Mouse (Mus musculus): ENCODE results near the gene Ube2k. TPM values are rescaled to one million over a fixed set of nuclear protein-coding genes. Genes with fewer than 3 reads are reported as not detected.

Ube2k gene
- total RNA-seq, 4 experiments from 2014 or later, result 105 to 127 (median 115) TPM

- DNase-seq (ENCODE audit: low spot score in 2 of 2), result no peak
Measured at GRCm38 (mm10) chr5:65638896-65639295, 101.9 kb downstream of the Ube2k start.

Other genes starting within 250 kb of the Ube2k start
- gene Rfc1, start 201.6 kb upstream of the Ube2k start, total RNA-seq (2022), result 10 to 100 TPM; 28.0 to 34.6 (median 33.8) TPM
- gene Klb, start 188.9 kb upstream of the Ube2k start, total RNA-seq (2022), result 1 to 10 TPM in 1 of 4 experiments, under 1 TPM in 3; 0.26 to 1.1 (median 0.59) TPM
- gene Rpl9, start 145.8 kb upstream of the Ube2k start, total RNA-seq (2022), result 100 to 1,000 TPM; 777 to 853 (median 798) TPM
- 10 to 100 TPM; 38.0 to 42.8 (median 38.5) TPM for gene Lias, start 145.7 kb upstream of the Ube2k start, total RNA-seq (2022)
- 10 to 100 TPM; 30.2 to 34.2 (median 31.3) TPM for gene Ugdh, start 101.3 kb upstream of the Ube2k start, total RNA-seq (2022)
- gene Gm43552, start 44.4 kb upstream of the Ube2k start, total RNA-seq (2022), result 1 to 10 TPM in 1 of 4 experiments, not detected in 3; 4.7 TPM
- gene Smim14, start within 50 bp of the Ube2k start, total RNA-seq (2022), result 100 to 1,000 TPM; 149 to 180 (median 174) TPM
- gene Pds5a, start 161.0 kb downstream of the Ube2k start, total RNA-seq (2022), result 10 to 100 TPM; 73.0 to 80.2 (median 75.8) TPM
- gene N4bp2, start 226.3 kb downstream of the Ube2k start, total RNA-seq (2022), result 1 to 10 TPM; 4.6 to 7.5 (median 7.2) TPM

All from left cerebral cortex, adult 8-10 months (tissue).